ENCODE assay signal across 26 mouse cellular contexts in genomic region chr7:95027915-95028810, GRCm38 (mm10).
A peak's percentile ranks its signal among the peaks of the same experiment; 100 is the strongest.
DNase-seq lines count a peak whose midpoint lies in the region; ATAC-seq and TF ChIP-seq lines count a peak whose summit lies in the region.
"Had no signal": no experiment of that assay in that cellular context is flagged by ENCODE, and none has a peak within 500 bp of the region (broad histone marks: within the 10 kb centered on the region; RNA-seq: fewer than 3 reads in every experiment).

No protein-coding gene starts in this region.

- WGBS in hindbrain, embryonic 12.5 days: 74% methylated on average over 4 of the region's 4 CpGs
- 50% methylated on average over 4 of the region's 4 CpGs for WGBS in hindbrain, postnatal 0 days
- 53% methylated on average over 4 of the region's 4 CpGs for WGBS in midbrain, embryonic 10.5 days
- 36% methylated on average over 4 of the region's 4 CpGs for WGBS in midbrain, postnatal 0 days
- 41% methylated on average over 4 of the region's 4 CpGs for WGBS in midbrain, embryonic 14.5 days

- H3K27ac ChIP-seq in hindbrain, embryonic 12.5 days: no peak overlapping the region
- no peak overlapping the region for H3K27ac ChIP-seq in hindbrain, postnatal 0 days
- peak overlapping the region; percentile 61 for H3K27ac ChIP-seq in midbrain, embryonic 10.5 days (replicated peaks)
- H3K27ac ChIP-seq in midbrain, postnatal 0 days (ENCODE audit: low read depth, low read length): no peak overlapping the region
- no peak overlapping the region for H3K27ac ChIP-seq in midbrain, embryonic 14.5 days (replicated peaks; ENCODE audit: low read depth, low read length)
- H3K27ac ChIP-seq: embryonic facial prominence, embryonic 10.5 days; embryonic facial prominence, embryonic 13.5 days; forebrain, embryonic 12.5 days; forebrain, embryonic 15.5 days; heart, embryonic 13.5 days; hindbrain, embryonic 13.5 days had no signal

- H3K9me3 ChIP-seq in hindbrain, embryonic 12.5 days (replicated peaks): no peaks in the 10 kb centered on the region
- no peaks in the 10 kb centered on the region for H3K9me3 ChIP-seq in hindbrain, postnatal 0 days (ENCODE audit: low read length)
- no peaks in the 10 kb centered on the region for H3K9me3 ChIP-seq in midbrain, embryonic 10.5 days (replicated peaks)
- no peaks in the 10 kb centered on the region for H3K9me3 ChIP-seq in midbrain, postnatal 0 days (ENCODE audit: low read length)
- H3K9me3 ChIP-seq in midbrain, embryonic 14.5 days (ENCODE audit: control insufficient read depth, low read length): no peaks in the 10 kb centered on the region
- H3K9me3 ChIP-seq: embryonic facial prominence, embryonic 10.5 days; embryonic facial prominence, embryonic 13.5 days; forebrain, embryonic 12.5 days; forebrain, embryonic 15.5 days; heart, embryonic 13.5 days; hindbrain, embryonic 13.5 days had no signal

- H3K4me1 ChIP-seq in hindbrain, embryonic 12.5 days: no peaks in the 10 kb centered on the region
- no peaks in the 10 kb centered on the region for H3K4me1 ChIP-seq in hindbrain, postnatal 0 days (ENCODE audit: insufficient read depth, low read length)
- peaks cover 21% of the 10 kb centered on the region for H3K4me1 ChIP-seq in midbrain, embryonic 10.5 days
- no peaks in the 10 kb centered on the region for H3K4me1 ChIP-seq in midbrain, postnatal 0 days (ENCODE audit: insufficient read depth, low read length)
- H3K4me1 ChIP-seq in midbrain, embryonic 14.5 days (ENCODE audit: control insufficient read depth, insufficient read depth, low read length): 0 out of 2 replicates have a peak, but pooled peaks cover 2% of the 10 kb centered on the region
- H3K4me1 ChIP-seq: embryonic facial prominence, embryonic 10.5 days; embryonic facial prominence, embryonic 13.5 days; forebrain, embryonic 12.5 days; forebrain, embryonic 15.5 days; heart, embryonic 13.5 days; hindbrain, embryonic 13.5 days had no signal

- H3K27me3 ChIP-seq in hindbrain, embryonic 12.5 days: no peaks in the 10 kb centered on the region
- H3K27me3 ChIP-seq in hindbrain, postnatal 0 days (ENCODE audit: insufficient read depth, low read length): no peaks in the 10 kb centered on the region
- H3K27me3 ChIP-seq in midbrain, embryonic 10.5 days (ENCODE audit: low read depth, poor library complexity, severe bottlenecking): no peaks in the 10 kb centered on the region
- no peaks in the 10 kb centered on the region for H3K27me3 ChIP-seq in midbrain, postnatal 0 days (ENCODE audit: insufficient read depth, low read length)
- H3K27me3 ChIP-seq in midbrain, embryonic 14.5 days (ENCODE audit: control insufficient read depth, insufficient read depth, low read length): no peaks in the 10 kb centered on the region
- H3K27me3 ChIP-seq: embryonic facial prominence, embryonic 13.5 days; forebrain, embryonic 12.5 days; forebrain, embryonic 15.5 days; heart, embryonic 13.5 days; hindbrain, embryonic 13.5 days had no signal

- peak; percentile 50; the same call in 1 of the 2 replicates for ATAC-seq in hindbrain, embryonic 12.5 days (ENCODE audit: low FRiP score)
- no peak for ATAC-seq in hindbrain, postnatal 0 days
- no peak for ATAC-seq in midbrain, postnatal 0 days (ENCODE audit: low FRiP score)
- peak; percentile 79 for ATAC-seq in midbrain, embryonic 14.5 days (ENCODE audit: low FRiP score, low TSS enrichment)
- ATAC-seq: activated CD4-positive, CD25-positive, alpha-beta regulatory T cell, adult 4 months; forebrain, embryonic 15.5 days had no signal

- no peak for DNase-seq in hindbrain, postnatal 0 days (ENCODE audit: low spot score)
- DNase-seq in midbrain, embryonic 10.5 days (ENCODE audit: low spot score): peak; percentile 34
- DNase-seq in midbrain, postnatal 0 days (ENCODE audit: low spot score): no peak
- DNase-seq in midbrain, embryonic 14.5 days: peak; percentile 58
- DNase-seq in layer of hippocampus, postnatal 14 days (ENCODE audit: low spot score in 2 of 2): no peak
- no peak for DNase-seq in urinary bladder, postnatal 14 days (ENCODE audit: low spot score)
- DNase-seq in layer of hippocampus, adult 9-10 months (ENCODE audit: low spot score): no peak
- DNase-seq: adrenal gland, adult 8-10 months; adrenal gland, postnatal 25 days; cerebellum, adult 18-20 months; cerebellum, adult 9-11 months; cerebellum, postnatal 25 days; embryo, embryonic 11 days; gastrocnemius, postnatal 25 days; heart, adult 18-20 months; heart, postnatal 14 days; heart, postnatal 4 days had no signal

- no peaks in the 10 kb centered on the region for H3K36me3 ChIP-seq in hindbrain, embryonic 12.5 days
- H3K36me3 ChIP-seq in hindbrain, postnatal 0 days (ENCODE audit: insufficient read depth, low read length): no peaks in the 10 kb centered on the region
- no peaks in the 10 kb centered on the region for H3K36me3 ChIP-seq in midbrain, embryonic 10.5 days
- no peaks in the 10 kb centered on the region for H3K36me3 ChIP-seq in midbrain, postnatal 0 days (ENCODE audit: insufficient read depth, low read length)
- H3K36me3 ChIP-seq in midbrain, embryonic 14.5 days (ENCODE audit: control insufficient read depth, insufficient read depth, low read length): no peaks in the 10 kb centered on the region
- H3K36me3 ChIP-seq: embryonic facial prominence, embryonic 10.5 days; embryonic facial prominence, embryonic 13.5 days; forebrain, embryonic 12.5 days; forebrain, embryonic 15.5 days; heart, embryonic 13.5 days; hindbrain, embryonic 13.5 days had no signal

- no peak for TF ChIP-seq CTCF in hindbrain, postnatal 0 days (IDR thresholded peaks at IDR 0.05; ENCODE audit: low read depth)
- TF ChIP-seq CTCF in midbrain, postnatal 0 days (IDR thresholded peaks at IDR 0.05): no peak

- H3K4me2 ChIP-seq in hindbrain, embryonic 12.5 days (replicated peaks): no peak overlapping the region
- H3K4me2 ChIP-seq in hindbrain, postnatal 0 days (ENCODE audit: low read depth, low read length): no peak overlapping the region
- no peak overlapping the region for H3K4me2 ChIP-seq in midbrain, postnatal 0 days (ENCODE audit: low read depth, low read length, poor library complexity, severe bottlenecking)
- no peak overlapping the region for H3K4me2 ChIP-seq in midbrain, embryonic 14.5 days (ENCODE audit: low read length)
- H3K4me2 ChIP-seq: embryonic facial prominence, embryonic 13.5 days; forebrain, embryonic 12.5 days; forebrain, embryonic 15.5 days; heart, embryonic 13.5 days; hindbrain, embryonic 13.5 days had no signal

- H3K9ac ChIP-seq in hindbrain, embryonic 12.5 days: no peak overlapping the region
- H3K9ac ChIP-seq in hindbrain, postnatal 0 days (replicated peaks; ENCODE audit: low read length): no peak overlapping the region
- no peak overlapping the region for H3K9ac ChIP-seq in midbrain, postnatal 0 days (replicated peaks; ENCODE audit: low read length, poor library complexity, severe bottlenecking)
- no peak overlapping the region for H3K9ac ChIP-seq in midbrain, embryonic 14.5 days (replicated peaks; ENCODE audit: low read length)
- H3K9ac ChIP-seq: embryonic facial prominence, embryonic 13.5 days; forebrain, embryonic 12.5 days; forebrain, embryonic 15.5 days; heart, embryonic 13.5 days; hindbrain, embryonic 13.5 days had no signal

- H3K4me3 ChIP-seq in hindbrain, embryonic 12.5 days: no peak overlapping the region
- no peak overlapping the region for H3K4me3 ChIP-seq in hindbrain, postnatal 0 days (ENCODE audit: low read length)
- no peak overlapping the region for H3K4me3 ChIP-seq in midbrain, embryonic 10.5 days
- no peak overlapping the region for H3K4me3 ChIP-seq in midbrain, postnatal 0 days (ENCODE audit: low read depth, low read length)
- no peak overlapping the region for H3K4me3 ChIP-seq in midbrain, embryonic 14.5 days (replicated peaks; ENCODE audit: low read depth, low read length)
- H3K4me3 ChIP-seq: embryonic facial prominence, embryonic 10.5 days; embryonic facial prominence, embryonic 13.5 days; erythroblast, embryonic 14.5 days; forebrain, embryonic 12.5 days; forebrain, embryonic 15.5 days; heart, embryonic 13.5 days; hindbrain, embryonic 13.5 days had no signal

Comparison
In these comparisons a context has a peak if more than half of its experiments do, and no peak if none do; other contexts are left out.
1. ATAC-seq: peak in hindbrain, embryonic 12.5 days (single experiment) and midbrain, embryonic 14.5 days (single experiment); none in hindbrain, postnatal 0 days (single experiment) and midbrain, postnatal 0 days (single experiment).
2. DNase-seq: peak in midbrain, embryonic 10.5 days (single experiment) and midbrain, embryonic 14.5 days (single experiment); none in hindbrain, postnatal 0 days (single experiment), midbrain, postnatal 0 days (single experiment), layer of hippocampus, postnatal 14 days (0 of 2), urinary bladder, postnatal 14 days (single experiment) and layer of hippocampus, adult 9-10 months (single experiment).